Mouse (Mus musculus) c-Kit-positive CD71-positive TER-119-positive erythroid progenitor cells, embryonic 14.5 days (primary cell): ENCODE results near the gene 2810408A11Rik.

Experiments
- DNase-seq: peaks from one replicate; pipeline ENCODE4 v3.0.0-alpha.2; 2013; ENCODE audit warnings: low spot score

2810408A11Rik gene

GRCm38 (mm10) chr11:69849128-69849527 is 51.7 kb downstream of the 2810408A11Rik start:
- no peak for DNase-seq

- DNase-seq = no peak
These were observed 52.8 kb downstream of the 2810408A11Rik start for GRCm38 (mm10) chr11:69848021-69848420.
